Mouse (Mus musculus) liver, adult 2 months (tissue): ENCODE results near the gene Pip5k1b. TPM values are rescaled to one million over a fixed set of nuclear protein-coding genes. Genes with fewer than 3 reads are reported as not detected.

Source experiments
- DNase-seq: peaks from one replicate; pipeline ENCODE4 v3.0.0-alpha.2; 2011; ENCODE audit warnings: low read depth, low spot score; ENCODE audit errors: extremely low read depth
- H3K27ac ChIP-seq: fragments of 200-500 bp; replicated peaks from 2 replicates; pipeline ENCODE4 v1.5.1; 2012; ENCODE audit warnings: low read depth, mild to moderate bottlenecking, control low read depth, inconsistent platforms, low read length; ENCODE audit not compliant: insufficient read depth
- H3K27me3 ChIP-seq: fragments of 200-500 bp; 2 replicates; pipeline ENCODE4 v1.6.1; 2012; ENCODE audit warnings: mild to moderate bottlenecking, moderate library complexity, low read length, inconsistent platforms; ENCODE audit not compliant: control insufficient read depth, insufficient read depth
- H3K36me3 ChIP-seq: fragments of 200-500 bp; 2 replicates; pipeline ENCODE4 v1.6.1; 2012; ENCODE audit warnings: low read length, inconsistent platforms; ENCODE audit not compliant: control insufficient read depth, insufficient read depth
- H3K4me1 ChIP-seq: fragments of 200-500 bp; 2 replicates; pipeline ENCODE4 v1.6.1; 2011; ENCODE audit warnings: low read length; ENCODE audit not compliant: control insufficient read depth, insufficient read depth
- H3K4me3 ChIP-seq: fragments of 200-500 bp; 2 replicates; pipeline ENCODE4 v1.5.1; 2011; ENCODE audit warnings: low read depth, mild to moderate bottlenecking, control low read depth, low read length, moderate library complexity; ENCODE audit not compliant: insufficient read depth
- H3K79me2 ChIP-seq: fragments of 200-500 bp; 2 replicates; pipeline ENCODE4 v1.6.1; 2012; ENCODE audit warnings: inconsistent platforms, mild to moderate bottlenecking, low read length, moderate library complexity; ENCODE audit not compliant: control insufficient read depth, insufficient read depth
- H3K9ac ChIP-seq: fragments of 200-500 bp; 2 replicates; pipeline ENCODE4 v1.6.1; 2012; ENCODE audit warnings: low read depth, mild to moderate bottlenecking, control low read depth, inconsistent platforms, low read length
- CTCF ChIP-seq: fragments of 200-500 bp; IDR thresholded peaks from 2 replicates; pipeline ENCODE4 v1.5.1; 2011; ENCODE audit warnings: low read depth, low read length, control low read depth
- POLR2A ChIP-seq: fragments of 200-500 bp; IDR thresholded peaks from 2 replicates; pipeline ENCODE4 v1.6.1; 2011; ENCODE audit warnings: low read length, control low read depth; ENCODE audit not compliant: insufficient read depth; ENCODE audit errors: extremely low read depth
- WGBS: fragments of 180-500 bp; shearing (Covaris S2); methylation state at CpG from one replicate; pipeline ENCODE4 v1.1.7; 2018; 5-methylcytosine and 5-hydroxymethylcytosine counted together
- polyA plus RNA-seq: library from polyadenylated mRNA; depleted of rRNA; stranded (reverse); fragments of >200 nt; gene quantifications from 2 replicates; pipeline ENCODE4 v1.2.3, GENCODE M21; 2012
- total RNA-seq: library from RNA; depleted of rRNA; stranded (reverse); fragments of >200 nt; gene quantifications from 2 replicates; pipeline ENCODE4 v1.2.3, GENCODE M21; 2014

The Pip5k1b gene
- total and polyA plus RNA-seq, 2 experiments = under 0.01 TPM; not detected in 1

- Histone ChIP-seq H3K4me3 (no peak overlapping the region), H3K4me1 (peaks cover 22% of the 10 kb centered on the region), H3K79me2 (no peaks in the 10 kb centered on the region), H3K27me3 (no peaks in the 10 kb centered on the region), H3K9ac (no peak overlapping the region), H3K36me3 (peaks cover 2% of the 10 kb centered on the region; the same call in 1 of the 2 replicates), H3K27ac (peak overlapping the region; percentile 20; the same call in 1 of the 2 replicates)
- TF ChIP-seq CTCF (peak; percentile 82), POLR2A (no peak)
- DNase-seq = peak; percentile 90
- WGBS = 31% methylated on average over 16 of the region's 16 CpGs
Measured at GRCm38 (mm10) chr19:24271746-24272426, 283.8 kb downstream of the Pip5k1b start.

- Histone ChIP-seq H3K4me3 (no peak overlapping the region), H3K27me3 (no peaks in the 10 kb centered on the region), H3K79me2 (no peaks in the 10 kb centered on the region), H3K4me1 (peaks cover 25% of the 10 kb centered on the region), H3K27ac (peak overlapping the region; percentile 42), H3K36me3 (peaks cover 2% of the 10 kb centered on the region; the same call in 1 of the 2 replicates), H3K9ac (no peak overlapping the region)
- 0 out of 2 replicates have a peak, but pooled peaks have one; percentile 30 for TF ChIP-seq POLR2A
- no peak for TF ChIP-seq CTCF
- DNase-seq = peak; percentile 98
- WGBS = 12% methylated on average over 7 of the region's 7 CpGs
Measured at GRCm38 (mm10) chr19:24271326-24271725, 284.3 kb downstream of the Pip5k1b start.

- no peak overlapping the region for H3K4me3 ChIP-seq
- H3K79me2 ChIP-seq = no peaks in the 10 kb centered on the region
- no peak for TF ChIP-seq POLR2A
- no peak for TF ChIP-seq CTCF
- no peaks in the 10 kb centered on the region for H3K27me3 ChIP-seq
- WGBS = 59% methylated on average over 4 of the region's 4 CpGs
- DNase-seq = no peak
- H3K9ac ChIP-seq = no peak overlapping the region
- peaks cover 32% of the 10 kb centered on the region for H3K4me1 ChIP-seq
- H3K36me3 ChIP-seq = no peaks in the 10 kb centered on the region
- no peak overlapping the region; the same call in 1 of the 2 replicates for H3K27ac ChIP-seq
Measured at GRCm38 (mm10) chr19:24268531-24268930, 287.1 kb downstream of the Pip5k1b start.

GRCm38 (mm10) chr19:24266046-24266830, 289.4 kb downstream of the Pip5k1b start:
- H3K9ac ChIP-seq = peak overlapping the region; percentile 59
- H3K27me3 ChIP-seq = no peaks in the 10 kb centered on the region
- peak overlapping the region; percentile 91 for H3K27ac ChIP-seq
- H3K4me1 ChIP-seq = peaks cover 32% of the 10 kb centered on the region
- peak overlapping the region; percentile 22; the same call in 1 of the 2 replicates for H3K4me3 ChIP-seq
- no peaks in the 10 kb centered on the region for H3K79me2 ChIP-seq
- TF ChIP-seq CTCF (no peak), POLR2A (0 out of 2 replicates have a peak, but pooled peaks have one; percentile 16)
- H3K36me3 ChIP-seq = no peaks in the 10 kb centered on the region; the same call in 1 of the 2 replicates
- DNase-seq = peak; percentile 92
- 25% methylated on average over 7 of the region's 7 CpGs for WGBS

- Histone ChIP-seq H3K27me3 (no peaks in the 10 kb centered on the region), H3K4me3 (no peak overlapping the region), H3K27ac (peak overlapping the region; percentile 91; the same call in 1 of the 2 replicates), H3K9ac (no peak overlapping the region), H3K4me1 (peaks cover 22% of the 10 kb centered on the region), H3K79me2 (no peaks in the 10 kb centered on the region), H3K36me3 (peaks cover 3% of the 10 kb centered on the region; the same call in 1 of the 2 replicates)
- peak; percentile 86 for DNase-seq
- 19% methylated on average over 7 of the region's 7 CpGs for WGBS
- TF ChIP-seq POLR2A (no peak), CTCF (peak; percentile 76)
Measured at GRCm38 (mm10) chr19:24264991-24265390, 290.7 kb downstream of the Pip5k1b start.
